Mouse (Mus musculus) cerebellum, adult 18-20 months (tissue): ENCODE data around the gene Rhbdl1.

Experiments used
- DNase-seq, 2 experiments: peaks; one replicate each; pipeline ENCODE4 v3.0.0; 2021

Gene Rhbdl1

DNA sequence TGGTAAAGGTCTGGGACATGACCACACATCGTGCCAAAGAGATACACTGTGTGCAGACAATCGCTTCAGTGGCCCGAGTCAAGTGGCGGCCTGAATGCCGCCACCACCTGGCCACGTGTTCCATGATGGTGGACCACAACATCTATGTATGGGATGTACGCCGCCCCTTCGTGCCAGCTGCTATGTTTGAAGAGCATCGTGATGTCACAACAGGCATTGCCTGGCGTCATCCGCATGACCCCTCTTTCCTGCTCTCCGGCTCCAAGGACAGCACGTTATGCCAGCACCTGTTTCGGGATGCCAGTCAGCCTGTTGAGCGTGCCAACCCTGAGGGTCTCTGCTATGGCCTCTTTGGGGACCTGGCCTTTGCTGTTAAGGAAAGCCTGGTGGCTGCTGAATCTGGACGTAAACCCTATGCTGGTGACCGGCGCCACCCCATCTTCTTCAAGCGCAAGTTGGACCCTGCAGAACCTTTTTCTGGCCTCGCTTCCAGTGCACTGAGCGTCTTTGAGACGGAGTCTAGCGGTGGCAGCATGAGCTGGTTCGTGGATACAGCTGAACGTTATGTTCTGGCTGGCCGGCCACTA, 11.0 kb downstream of the Rhbdl1 start:
- DNase-seq, result no peak

DNA sequence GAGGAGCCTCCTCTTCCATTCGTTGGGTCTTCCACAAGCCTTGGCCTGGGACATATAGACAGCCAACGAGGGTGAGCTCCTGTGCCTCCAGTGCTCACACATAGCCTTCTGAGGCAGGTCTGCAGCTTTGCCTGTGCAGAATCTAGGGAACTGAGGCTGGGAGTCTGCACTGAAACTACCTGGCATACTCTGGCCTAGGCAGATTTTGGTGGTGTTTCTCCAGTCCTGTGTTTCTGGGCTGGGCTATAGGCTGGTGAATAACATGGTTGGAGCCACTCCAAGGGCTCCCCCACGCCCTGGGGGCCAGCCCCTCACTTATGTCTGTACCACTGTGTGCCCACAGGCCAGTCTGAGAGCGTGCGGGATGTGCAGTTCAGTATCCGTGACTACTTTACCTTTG, 11.8 kb downstream of the Rhbdl1 start:
- peak in 1 of 2 experiments; percentile 23 for DNase-seq

DNA sequence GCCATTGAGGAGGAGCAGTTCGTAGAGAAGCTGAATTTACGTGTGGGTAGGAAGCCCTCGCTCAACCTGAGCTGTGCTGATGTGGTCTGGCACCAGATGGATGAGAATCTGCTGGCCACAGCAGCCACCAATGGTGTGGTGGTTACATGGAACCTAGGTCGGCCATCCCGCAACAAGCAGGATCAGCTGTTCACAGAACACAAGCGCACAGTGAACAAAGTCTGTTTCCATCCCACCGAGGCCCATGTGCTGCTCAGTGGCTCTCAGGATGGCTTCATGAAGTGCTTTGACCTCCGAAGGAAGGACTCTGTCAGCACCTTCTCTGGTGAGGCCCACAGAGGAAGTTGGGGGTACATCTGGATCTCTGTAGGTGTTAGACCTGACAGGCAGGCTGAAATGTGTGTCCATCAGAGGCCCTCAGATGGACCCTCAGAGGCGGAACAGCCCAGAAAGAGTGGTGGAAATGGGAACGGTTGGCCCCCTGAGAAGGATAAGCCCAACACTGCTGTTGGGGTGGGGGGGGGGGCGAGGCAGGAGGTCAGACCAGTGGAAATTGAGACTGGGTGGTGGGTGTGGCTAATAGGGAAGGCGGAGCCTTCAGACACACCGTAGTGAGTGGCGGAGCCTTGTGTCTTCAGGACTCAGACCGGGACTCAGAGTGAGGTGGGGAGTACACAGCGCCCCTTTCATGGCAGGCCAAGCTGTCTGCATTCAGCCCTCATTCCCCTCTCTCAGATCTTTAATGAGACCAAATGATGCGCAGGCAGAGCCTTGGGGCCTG, 12.5 kb downstream of the Rhbdl1 start:
- no peak for DNase-seq

DNA sequence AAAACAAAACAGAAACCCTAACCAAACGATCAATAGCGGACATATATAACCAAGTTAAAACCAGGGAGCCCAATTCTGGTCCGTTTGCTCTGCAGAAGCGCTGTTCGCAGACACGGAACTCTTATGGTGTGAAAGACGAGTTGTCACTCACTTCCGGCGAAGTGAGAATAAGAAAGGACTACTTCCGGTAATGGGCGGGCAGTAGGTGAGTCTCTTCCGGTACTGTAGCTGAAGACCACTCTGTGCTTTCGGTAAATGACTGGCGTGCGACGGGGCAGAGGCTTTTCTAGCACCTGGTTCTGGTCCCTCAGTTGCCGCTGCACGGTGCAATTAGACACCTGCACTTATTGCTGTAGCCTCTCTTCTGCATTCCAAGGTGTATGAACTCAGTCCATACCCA, 13.6 kb downstream of the Rhbdl1 start, which contains the start of gene Wdr24:
TSS of gene Wdr24 (plus strand) at position 176 of the 400 bp plus-strand sequence.
- peak; percentile 75 to 84 for DNase-seq

GRCm38 (mm10) chr17:25818851-25819780, 18.0 kb downstream of the Rhbdl1 start:
- peak in 1 of 2 experiments; percentile 14 for DNase-seq

GRCm38 (mm10) chr17:25817662-25818061, 19.4 kb downstream of the Rhbdl1 start:
- peak in 1 of 2 experiments; percentile 9 for DNase-seq

DNA sequence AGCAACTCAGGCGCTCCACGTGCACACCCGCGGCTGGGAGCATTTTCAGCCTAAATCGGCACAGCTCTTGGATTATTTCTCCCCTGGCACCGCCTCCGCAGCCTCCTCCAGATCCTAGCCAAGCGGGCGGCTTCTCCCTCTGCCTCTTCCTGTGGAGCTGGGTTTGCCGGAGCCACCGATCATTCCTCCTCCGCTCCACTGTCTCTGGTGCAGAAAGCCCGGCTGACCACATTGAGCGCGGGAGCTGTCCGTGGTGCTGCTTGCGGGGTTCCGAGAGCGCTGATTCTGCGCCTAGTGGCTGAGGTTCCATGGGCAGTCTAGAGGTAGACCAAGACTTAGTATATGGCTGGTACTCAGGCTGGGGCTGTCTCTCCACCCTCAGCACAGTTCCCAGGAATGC, 23.6 kb downstream of the Rhbdl1 start:
- DNase-seq, result peak; percentile 70 to 74

DNA sequence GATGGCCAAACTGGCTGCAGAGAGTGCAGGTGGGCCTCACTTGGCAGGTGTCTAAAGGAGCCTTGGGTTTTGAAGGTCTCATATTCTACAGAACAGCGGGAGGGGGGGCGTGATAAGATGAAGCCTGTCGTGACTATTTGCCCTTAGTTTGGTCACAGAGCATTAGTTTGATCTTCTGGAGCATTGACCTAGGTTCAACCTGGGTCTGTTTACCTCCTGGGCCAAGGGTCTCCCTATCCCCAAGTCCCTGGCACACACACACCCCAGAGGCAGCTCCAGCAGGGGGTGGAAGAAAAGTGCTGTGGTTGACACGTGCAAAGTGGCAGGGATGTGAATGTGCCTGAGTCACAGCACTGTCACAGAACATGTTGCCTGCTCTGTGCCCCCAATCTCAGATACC, 26.2 kb downstream of the Rhbdl1 start:
- DNase-seq, result peak; percentile 21 to 29

DNA sequence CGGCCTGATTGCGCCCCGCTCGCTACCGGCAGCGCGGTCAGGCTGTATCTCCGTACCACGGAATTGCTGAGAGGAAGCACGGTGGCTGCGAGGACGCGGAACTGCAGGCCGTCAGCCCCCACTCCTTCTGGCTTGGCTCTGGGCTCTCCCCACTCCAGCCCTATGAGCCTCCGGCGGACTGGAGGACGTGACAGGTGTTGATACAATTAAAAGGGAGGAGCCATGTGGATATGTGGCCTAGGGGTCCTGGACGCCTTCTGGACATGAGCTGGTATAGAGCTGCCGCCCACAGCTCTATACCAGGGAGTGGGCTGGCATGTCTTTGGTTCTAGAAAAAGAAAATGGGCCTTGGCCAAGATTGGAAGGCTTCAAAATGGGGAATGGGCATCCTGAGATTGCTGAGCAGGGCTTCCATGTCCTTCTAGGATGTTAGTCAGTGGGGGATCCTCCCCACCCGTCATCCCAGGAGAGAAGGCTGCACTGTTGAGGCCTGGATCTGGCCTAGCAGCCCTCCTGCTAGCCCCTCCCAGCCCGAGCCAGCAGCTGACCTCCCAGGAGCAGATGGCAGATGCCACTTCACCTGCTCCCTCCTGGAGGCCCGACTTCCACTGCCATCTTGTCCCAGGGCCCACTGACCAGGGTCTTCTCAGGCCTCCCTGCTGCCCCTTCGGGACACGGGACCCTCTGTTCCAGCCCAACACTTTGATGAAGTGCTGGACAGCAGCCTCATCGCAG, 27.3 kb downstream of the Rhbdl1 start:
- DNase-seq, result peak; percentile 79 to 86

DNA sequence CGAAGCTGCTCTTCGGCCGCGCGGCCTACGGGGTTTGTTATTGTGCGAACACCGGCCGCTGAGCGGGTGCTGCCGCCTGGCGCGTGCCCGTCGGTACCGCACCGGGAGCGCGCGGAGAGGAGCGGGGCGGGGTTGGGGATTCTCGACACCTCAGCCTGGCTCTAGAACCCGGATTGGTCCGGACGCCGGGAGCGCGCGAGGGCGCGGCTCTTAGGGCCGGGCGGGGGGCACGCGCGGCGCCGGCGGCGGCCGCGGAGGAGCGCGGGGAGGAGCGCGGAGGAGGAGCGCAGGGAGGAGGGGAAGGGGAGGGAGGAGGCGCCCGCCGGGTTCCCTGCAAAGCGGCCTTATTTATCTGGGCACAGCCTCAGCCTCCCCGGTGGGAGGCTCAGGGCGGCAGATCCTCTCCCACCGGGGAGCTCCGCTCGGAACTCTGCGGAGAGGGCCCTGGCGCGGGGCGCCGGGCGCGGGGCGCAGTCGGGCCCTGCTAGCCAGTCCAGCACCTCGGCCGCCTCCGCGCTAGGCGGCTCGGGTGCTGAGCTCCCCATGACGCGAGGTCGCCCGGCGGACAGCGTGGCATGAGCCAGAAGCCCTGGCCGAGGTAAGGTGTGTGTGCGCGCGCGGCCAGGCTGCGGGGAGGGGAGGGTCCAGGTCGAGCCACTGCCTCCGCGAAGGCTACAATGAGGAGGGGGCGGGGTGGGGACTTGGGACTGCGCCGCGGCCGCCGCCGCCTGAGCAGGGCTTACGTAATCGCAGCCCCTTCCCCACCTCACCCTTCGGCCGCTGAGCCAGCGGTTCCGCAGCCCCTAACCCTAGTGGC, 28.1 kb downstream of the Rhbdl1 start, which contains the start of gene Fbxl16:
TSS of gene Fbxl16 (plus strand) at position 297 of the 817 bp plus-strand sequence.
- DNase-seq, result peak; percentile 96 to 97

- DNase-seq, result peak in 1 of 2 experiments; percentile 22
These were observed 29.1 kb downstream of the Rhbdl1 start for GRCm38 (mm10) chr17:25808028-25808427.

GRCm38 (mm10) chr17:25807452-25807851, 29.6 kb downstream of the Rhbdl1 start:
- peak; percentile 17 to 36 for DNase-seq

GRCm38 (mm10) chr17:25806507-25806906, 30.6 kb downstream of the Rhbdl1 start:
- DNase-seq, result no peak

DNA sequence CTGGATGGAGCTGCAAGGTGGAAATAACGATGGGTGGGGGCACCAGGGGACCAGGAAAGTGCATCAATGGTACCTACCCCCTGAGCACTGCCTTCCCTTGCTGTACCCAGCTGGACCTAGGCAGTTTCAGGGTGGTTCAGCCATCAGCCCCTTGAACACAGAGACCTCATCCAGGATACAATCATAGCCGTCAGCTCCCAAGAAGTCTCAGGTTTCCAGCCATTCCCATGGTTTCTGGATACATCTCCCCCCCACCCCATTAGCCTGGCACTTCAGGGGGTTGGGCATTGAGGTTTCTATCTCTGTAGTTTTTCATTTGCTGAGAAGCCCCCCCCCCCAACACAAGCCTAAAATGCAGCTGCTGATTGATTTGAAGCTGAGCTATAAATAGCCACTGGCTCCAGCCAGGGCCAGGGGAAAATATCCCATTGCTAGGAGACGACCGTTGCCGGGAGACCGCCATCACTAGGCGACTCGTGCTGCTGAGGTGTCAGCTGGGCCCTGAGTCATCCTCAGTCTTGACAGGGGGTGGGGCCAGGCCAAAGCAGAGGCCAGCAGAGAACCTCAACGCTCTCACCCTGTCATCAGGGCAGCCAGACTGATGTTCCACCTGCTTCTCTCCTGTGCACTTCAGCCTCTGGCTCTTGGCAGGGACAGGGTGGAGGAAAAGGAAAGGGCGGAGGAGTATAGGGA, 34.1 kb downstream of the Rhbdl1 start:
- DNase-seq, result peak in 1 of 2 experiments; percentile 33

- DNase-seq, result peak; percentile 74 to 75
These were observed 36.1 kb downstream of the Rhbdl1 start for GRCm38 (mm10) chr17:25801029-25801428.

GRCm38 (mm10) chr17:25796951-25797369, 40.1 kb downstream of the Rhbdl1 start, which contains the start of gene Metrn:
Gene Metrn (minus strand): TSS chr17:25797136.
- DNase-seq, result peak; percentile 73 to 81

GRCm38 (mm10) chr17:25796211-25796771, 40.8 kb downstream of the Rhbdl1 start:
- peak in 1 of 2 experiments; percentile 45 for DNase-seq

DNA sequence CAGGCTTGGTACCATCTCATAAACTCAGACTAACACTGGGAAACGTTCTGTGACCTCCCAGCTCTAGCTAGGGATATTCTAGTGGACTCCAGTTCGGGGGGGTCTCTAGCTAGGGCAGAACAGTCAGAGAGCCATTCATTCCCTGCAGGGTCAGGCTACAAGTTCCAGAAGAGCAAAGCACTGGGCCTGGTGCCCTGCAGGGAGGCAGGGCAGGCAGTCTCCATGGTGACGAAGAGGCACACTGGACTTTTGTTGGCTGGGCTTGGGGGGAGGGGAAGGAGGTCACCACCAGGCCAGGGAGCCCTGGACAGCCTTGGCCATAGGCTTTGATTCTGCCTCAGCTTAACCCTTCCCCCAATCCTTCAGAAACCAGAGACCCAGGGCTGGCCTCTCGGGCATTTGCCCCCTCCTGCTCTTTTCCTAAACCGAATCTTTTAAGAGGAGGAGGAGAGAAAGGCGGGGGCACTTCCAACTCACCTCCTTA, 41.4 kb downstream of the Rhbdl1 start, which contains the start of gene AC134908.4:
TSS of gene AC134908.4 (minus strand) at position 51 of the 484 bp plus-strand sequence.
- peak; percentile 37 to 53 for DNase-seq

DNA sequence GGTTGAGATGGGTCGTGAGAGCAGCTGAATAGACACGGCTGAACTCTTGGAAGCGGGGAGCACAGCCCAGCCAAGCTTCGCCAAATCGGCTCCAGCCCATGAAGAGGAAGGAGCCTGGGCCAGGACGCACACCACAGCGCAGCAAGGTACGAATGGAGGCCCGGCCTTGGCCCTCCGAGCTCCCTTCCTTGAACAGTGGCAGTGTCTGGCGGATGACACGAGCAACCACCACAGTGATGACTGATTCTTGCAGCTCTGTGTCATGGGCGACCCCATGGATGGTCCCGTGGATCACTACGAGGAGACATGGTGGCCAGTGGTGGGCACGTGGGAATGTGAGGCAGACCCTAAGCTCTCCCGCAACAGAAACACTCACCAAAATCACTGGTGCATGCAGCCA, 42.1 kb downstream of the Rhbdl1 start:
- no peak for DNase-seq

DNA sequence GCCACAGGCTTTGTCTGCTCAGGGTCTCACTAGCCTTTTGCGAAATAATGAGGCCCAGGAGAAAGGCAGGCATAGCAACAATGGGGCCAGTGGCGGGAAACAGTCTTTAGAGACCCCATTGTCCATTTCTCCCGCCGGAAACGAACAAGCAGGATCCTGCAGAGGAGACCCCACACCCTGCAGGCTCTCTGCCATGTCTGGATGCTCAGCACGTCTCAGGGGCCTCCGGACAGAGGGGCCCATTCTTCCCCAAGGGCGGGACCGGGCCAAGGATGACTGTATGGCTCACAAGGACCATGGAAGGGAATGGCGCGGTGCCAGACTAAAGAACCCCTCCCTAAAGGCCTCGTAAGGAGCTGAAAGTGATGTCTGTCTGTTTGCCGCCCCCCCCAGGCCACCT, 42.9 kb downstream of the Rhbdl1 start:
- DNase-seq, result peak; percentile 22 to 27
